21 mouse cellular contexts compared by ENCODE assay signal in the genomic region with DNA sequence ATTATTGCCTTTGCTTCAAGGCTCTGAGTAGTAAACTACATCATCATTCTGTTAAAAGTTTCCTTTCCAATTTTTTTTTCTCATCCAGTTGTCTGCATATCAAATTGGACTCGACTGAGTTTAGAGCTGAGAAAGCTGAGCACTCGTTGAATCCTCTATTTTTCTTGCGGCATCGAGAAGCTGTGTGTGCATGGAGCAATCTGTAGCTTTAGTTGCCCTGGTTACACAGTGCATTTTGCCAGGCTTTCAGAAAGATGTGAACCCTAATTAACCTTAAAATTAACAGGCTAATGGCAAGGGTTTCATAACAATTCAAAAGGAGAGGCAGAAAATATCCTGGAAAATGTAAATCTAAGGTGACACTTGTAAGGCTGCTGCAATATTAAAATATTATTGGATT.
A peak's percentile ranks its signal among the peaks of the same experiment; 100 is the strongest.
DNase-seq lines count a peak whose midpoint lies in the region; ATAC-seq and TF ChIP-seq lines count a peak whose summit lies in the region.
"Had no signal": no experiment of that assay in that cellular context is flagged by ENCODE, and none has a peak within 500 bp of the region (broad histone marks: within the 10 kb centered on the region; RNA-seq: fewer than 3 reads in every experiment).

No protein-coding gene starts in this region.

- no peak overlapping the region for H3K4me2 ChIP-seq in hindbrain, postnatal 0 days (ENCODE audit: low read depth, low read length)
- no peak overlapping the region for H3K4me2 ChIP-seq in hindbrain, embryonic 12.5 days (replicated peaks)
- H3K4me2 ChIP-seq in neural tube, embryonic 14.5 days (ENCODE audit: low read depth, low read length): no peak overlapping the region
- no peak overlapping the region for H3K4me2 ChIP-seq in neural tube, embryonic 15.5 days
- no peak overlapping the region for H3K4me2 ChIP-seq in forebrain, embryonic 14.5 days (ENCODE audit: low read length)
- H3K4me2 ChIP-seq: embryonic facial prominence, embryonic 12.5 days; hindbrain, embryonic 15.5 days had no signal

- no peak overlapping the region for H3K27ac ChIP-seq in hindbrain, postnatal 0 days
- H3K27ac ChIP-seq in hindbrain, embryonic 12.5 days: no peak overlapping the region
- H3K27ac ChIP-seq in neural tube, embryonic 14.5 days (ENCODE audit: low read depth, low read length): no peak overlapping the region
- H3K27ac ChIP-seq in neural tube, embryonic 15.5 days (replicated peaks): no peak overlapping the region
- no peak overlapping the region for H3K27ac ChIP-seq in forebrain, embryonic 14.5 days (ENCODE audit: low read depth, low read length)
- H3K27ac ChIP-seq: embryonic facial prominence, embryonic 12.5 days; hindbrain, embryonic 15.5 days had no signal

- no peaks in the 10 kb centered on the region for H3K36me3 ChIP-seq in hindbrain, postnatal 0 days (ENCODE audit: insufficient read depth, low read length)
- H3K36me3 ChIP-seq in hindbrain, embryonic 12.5 days: no peaks in the 10 kb centered on the region
- no peaks in the 10 kb centered on the region for H3K36me3 ChIP-seq in neural tube, embryonic 14.5 days (ENCODE audit: control insufficient read depth, insufficient read depth, low read length)
- H3K36me3 ChIP-seq in neural tube, embryonic 15.5 days: no peaks in the 10 kb centered on the region
- H3K36me3 ChIP-seq in forebrain, embryonic 14.5 days (ENCODE audit: control insufficient read depth, insufficient read depth, low read length): no peaks in the 10 kb centered on the region
- H3K36me3 ChIP-seq: embryonic facial prominence, embryonic 12.5 days; hindbrain, embryonic 15.5 days had no signal

- no peaks in the 10 kb centered on the region for H3K9me3 ChIP-seq in hindbrain, postnatal 0 days (ENCODE audit: low read length)
- H3K9me3 ChIP-seq in hindbrain, embryonic 12.5 days (replicated peaks): no peaks in the 10 kb centered on the region
- no peaks in the 10 kb centered on the region for H3K9me3 ChIP-seq in neural tube, embryonic 14.5 days (ENCODE audit: control insufficient read depth, low read length)
- no peaks in the 10 kb centered on the region for H3K9me3 ChIP-seq in neural tube, embryonic 15.5 days (replicated peaks)
- no peaks in the 10 kb centered on the region for H3K9me3 ChIP-seq in forebrain, embryonic 14.5 days (replicated peaks; ENCODE audit: control insufficient read depth, low read length)
- H3K9me3 ChIP-seq: embryonic facial prominence, embryonic 12.5 days; hindbrain, embryonic 15.5 days had no signal

- H3K4me3 ChIP-seq in hindbrain, postnatal 0 days (ENCODE audit: low read length): no peak overlapping the region
- no peak overlapping the region for H3K4me3 ChIP-seq in hindbrain, embryonic 12.5 days
- H3K4me3 ChIP-seq in neural tube, embryonic 14.5 days (ENCODE audit: low read depth, low read length): no peak overlapping the region
- H3K4me3 ChIP-seq in neural tube, embryonic 15.5 days (replicated peaks): no peak overlapping the region
- H3K4me3 ChIP-seq in forebrain, embryonic 14.5 days (ENCODE audit: low read depth, low read length): no peak overlapping the region
- H3K4me3 ChIP-seq: embryonic facial prominence, embryonic 12.5 days; hindbrain, embryonic 15.5 days had no signal

- H3K4me1 ChIP-seq in hindbrain, postnatal 0 days (ENCODE audit: insufficient read depth, low read length): no peaks in the 10 kb centered on the region
- 0 out of 2 replicates have a peak, but pooled peaks cover 4% of the 10 kb centered on the region for H3K4me1 ChIP-seq in hindbrain, embryonic 12.5 days
- no peaks in the 10 kb centered on the region for H3K4me1 ChIP-seq in neural tube, embryonic 14.5 days (ENCODE audit: control insufficient read depth, insufficient read depth, low read length)
- 0 out of 2 replicates have a peak, but pooled peaks cover 4% of the 10 kb centered on the region for H3K4me1 ChIP-seq in neural tube, embryonic 15.5 days
- no peaks in the 10 kb centered on the region for H3K4me1 ChIP-seq in forebrain, embryonic 14.5 days (ENCODE audit: control insufficient read depth, insufficient read depth, low read length)
- H3K4me1 ChIP-seq: embryonic facial prominence, embryonic 12.5 days; hindbrain, embryonic 15.5 days had no signal

- TF ChIP-seq CTCF in hindbrain, postnatal 0 days (IDR thresholded peaks at IDR 0.05; ENCODE audit: low read depth): no peak

- no peak overlapping the region for H3K9ac ChIP-seq in hindbrain, postnatal 0 days (replicated peaks; ENCODE audit: low read length)
- H3K9ac ChIP-seq in hindbrain, embryonic 12.5 days: no peak overlapping the region
- no peak overlapping the region for H3K9ac ChIP-seq in neural tube, embryonic 14.5 days (replicated peaks; ENCODE audit: low read depth, low read length)
- no peak overlapping the region for H3K9ac ChIP-seq in neural tube, embryonic 15.5 days (replicated peaks)
- no peak overlapping the region for H3K9ac ChIP-seq in forebrain, embryonic 14.5 days (ENCODE audit: low read length)
- H3K9ac ChIP-seq: embryonic facial prominence, embryonic 12.5 days; hindbrain, embryonic 15.5 days had no signal

- WGBS in hindbrain, postnatal 0 days: 27% methylated on average over 4 of the region's 4 CpGs
- WGBS in hindbrain, embryonic 12.5 days: 71% methylated on average over 4 of the region's 4 CpGs
- 63% methylated on average over 4 of the region's 4 CpGs for WGBS in neural tube, embryonic 14.5 days
- 65% methylated on average over 4 of the region's 4 CpGs for WGBS in neural tube, embryonic 15.5 days
- WGBS in forebrain, embryonic 14.5 days: 42% methylated on average over 4 of the region's 4 CpGs

- peak; percentile 40; the same call in 1 of the 2 replicates for ATAC-seq in hindbrain, postnatal 0 days
- no peak for ATAC-seq in hindbrain, embryonic 12.5 days (ENCODE audit: low FRiP score)
- ATAC-seq in neural tube, embryonic 14.5 days (ENCODE audit: low read depth): 0 out of 2 replicates have a peak, but pooled peaks have one; percentile 41
- no peak for ATAC-seq in neural tube, embryonic 15.5 days (ENCODE audit: low FRiP score)
- ATAC-seq in forebrain, embryonic 14.5 days: peak; percentile 65; the same call in 1 of the 2 replicates
- ATAC-seq: activated CD4-positive, CD25-positive, alpha-beta regulatory T cell, adult 4 months; Patski had no signal

- DNase-seq in hindbrain, postnatal 0 days (ENCODE audit: low spot score): peak; percentile 26
- peak; percentile 46 for DNase-seq in forebrain, embryonic 14.5 days (ENCODE audit: low spot score)
- DNase-seq in telencephalon, adult 2 months (ENCODE audit: low read depth, low spot score): peak; percentile 19
- no peak for DNase-seq in spleen, adult 12 weeks (ENCODE audit: low spot score)
- no peak for DNase-seq in thymus, postnatal 14 days
- DNase-seq: adrenal gland, postnatal 14 days; cerebellum, adult 11 months; cerebellum, adult 8-10 months; cerebellum, postnatal 14 days; gastrocnemius, postnatal 36 days; heart, adult 11 months; heart, postnatal 10 days; kidney, adult 11 months had no signal

- no peaks in the 10 kb centered on the region for H3K27me3 ChIP-seq in hindbrain, postnatal 0 days (ENCODE audit: insufficient read depth, low read length)
- no peaks in the 10 kb centered on the region for H3K27me3 ChIP-seq in hindbrain, embryonic 12.5 days
- no peaks in the 10 kb centered on the region for H3K27me3 ChIP-seq in neural tube, embryonic 14.5 days (ENCODE audit: control insufficient read depth, insufficient read depth, low read length)
- H3K27me3 ChIP-seq in neural tube, embryonic 15.5 days (replicated peaks): no peaks in the 10 kb centered on the region
- no peaks in the 10 kb centered on the region for H3K27me3 ChIP-seq in forebrain, embryonic 14.5 days (replicated peaks; ENCODE audit: control insufficient read depth, insufficient read depth, low read length)
- H3K27me3 ChIP-seq: CH12.LX; embryonic facial prominence, embryonic 12.5 days; hindbrain, embryonic 15.5 days had no signal

Comparison
In these comparisons a context has a peak if more than half of its experiments do, and no peak if none do; other contexts are left out.
1. ATAC-seq: peak in hindbrain, postnatal 0 days (single experiment), neural tube, embryonic 14.5 days (single experiment) and forebrain, embryonic 14.5 days (single experiment); none in hindbrain, embryonic 12.5 days (single experiment) and neural tube, embryonic 15.5 days (single experiment).
2. DNase-seq: peak in hindbrain, postnatal 0 days (single experiment), forebrain, embryonic 14.5 days (single experiment) and telencephalon, adult 2 months (single experiment); none in spleen, adult 12 weeks (single experiment) and thymus, postnatal 14 days (single experiment).